Mouse (Mus musculus) thymus, postnatal 10 days (tissue): ENCODE results near the gene Ppp3ca.

Source experiments
- DNase-seq, 2 experiments: peaks; one replicate each; pipeline ENCODE4 v3.0.0; 2021; ENCODE audit warnings: low spot score in 2 of 2

The Ppp3ca gene

DNA sequence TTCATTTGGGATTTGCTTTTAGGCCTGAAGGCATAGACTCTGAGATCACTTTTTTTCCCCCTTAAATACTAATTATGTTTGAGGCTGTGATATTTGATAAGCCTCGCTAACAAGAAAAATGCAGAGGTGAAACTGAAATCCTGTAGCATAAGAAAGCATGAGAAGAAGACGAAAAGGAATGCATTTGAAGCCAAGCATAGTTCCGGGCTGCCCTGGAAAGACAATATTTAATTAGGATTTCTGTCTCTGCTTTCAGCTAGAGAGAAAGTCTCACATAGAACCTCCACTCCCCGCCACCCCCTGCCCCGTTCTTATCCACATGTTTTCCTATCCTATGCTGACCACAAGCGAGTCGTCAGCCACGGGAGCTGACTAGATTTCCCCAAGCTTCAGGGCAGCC, 241.4 kb downstream of the Ppp3ca start:
- DNase-seq, result no peak

DNA sequence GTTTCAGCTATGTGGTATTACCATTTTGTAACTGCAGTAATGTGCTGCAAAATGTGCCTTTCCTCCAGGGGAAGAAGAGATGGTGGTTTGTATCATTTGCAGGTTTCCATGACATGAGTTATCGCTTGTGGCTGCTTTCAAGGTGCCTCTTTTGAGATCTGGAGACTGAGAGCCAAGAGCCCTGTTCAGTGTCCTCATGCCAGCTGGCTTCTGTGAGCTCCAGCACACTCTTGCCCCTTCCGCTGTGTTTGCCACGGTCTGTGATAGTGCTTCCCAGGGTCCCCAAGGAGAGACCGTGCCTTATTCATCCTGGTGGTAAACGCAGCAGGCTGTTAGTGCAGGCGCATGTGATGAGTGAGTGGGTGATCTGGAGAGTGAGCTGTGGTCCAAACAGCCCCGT, 247.2 kb downstream of the Ppp3ca start:
- DNase-seq, result no peak

DNA sequence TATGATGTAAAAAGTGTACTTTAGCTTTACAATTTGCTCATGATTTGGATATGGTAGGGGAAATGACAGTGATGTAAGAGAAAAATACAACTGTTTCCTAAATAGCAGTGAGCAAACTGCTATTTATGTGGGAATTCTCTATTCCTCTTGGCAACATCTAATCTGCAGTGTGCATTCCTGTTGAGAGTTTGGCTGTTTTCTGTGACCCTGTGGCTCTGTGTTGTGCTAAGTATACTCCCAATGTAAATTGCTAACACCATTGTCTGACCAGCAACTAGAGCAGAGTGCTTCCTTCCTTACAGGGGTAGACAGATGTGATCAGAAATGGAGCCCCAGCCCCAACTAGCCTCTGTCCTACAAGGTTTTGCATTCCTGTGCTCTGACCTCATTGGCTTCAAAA, 263.1 kb downstream of the Ppp3ca start:
- no peak for DNase-seq

DNA sequence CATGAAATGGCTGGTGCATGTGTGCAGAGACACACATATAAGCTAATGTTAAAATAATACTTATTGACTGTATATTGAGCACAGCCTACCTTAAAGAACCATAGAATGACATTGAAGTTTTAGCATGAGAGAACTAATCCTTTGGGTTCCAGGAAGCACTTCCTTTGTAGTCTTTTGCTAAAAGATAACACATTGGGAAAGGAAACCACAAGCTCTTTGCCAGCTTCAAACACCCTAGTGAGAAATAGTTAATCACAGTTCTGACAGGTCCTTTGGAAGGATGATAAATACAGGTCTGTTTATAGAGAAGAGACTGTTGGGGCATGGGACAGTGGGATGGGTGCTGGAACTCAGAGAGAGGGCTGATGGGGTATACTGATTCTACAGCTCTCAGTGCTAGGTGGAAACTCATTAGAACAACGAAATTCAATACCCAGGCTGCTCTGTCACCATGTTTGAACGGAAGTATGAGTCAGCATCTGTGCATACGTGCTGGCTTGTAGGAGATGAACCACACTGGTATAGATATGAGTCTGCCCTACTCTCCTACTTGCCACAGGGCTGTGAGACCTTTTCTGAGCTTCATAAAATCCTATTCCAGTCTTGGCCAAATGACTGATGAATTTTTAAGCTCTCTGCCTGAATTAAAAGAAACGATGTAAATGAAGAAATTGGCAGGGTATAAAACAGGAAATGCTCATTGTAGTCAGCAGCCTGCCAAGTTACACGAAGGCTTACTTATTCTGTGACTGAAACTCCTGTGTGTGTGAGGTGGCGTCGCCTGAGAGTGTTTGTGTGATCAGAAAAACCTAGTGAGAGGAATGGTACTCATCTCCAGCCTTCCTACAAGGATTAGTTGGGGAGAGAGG, 271.0 kb downstream of the Ppp3ca start:
- no peak for DNase-seq

DNA sequence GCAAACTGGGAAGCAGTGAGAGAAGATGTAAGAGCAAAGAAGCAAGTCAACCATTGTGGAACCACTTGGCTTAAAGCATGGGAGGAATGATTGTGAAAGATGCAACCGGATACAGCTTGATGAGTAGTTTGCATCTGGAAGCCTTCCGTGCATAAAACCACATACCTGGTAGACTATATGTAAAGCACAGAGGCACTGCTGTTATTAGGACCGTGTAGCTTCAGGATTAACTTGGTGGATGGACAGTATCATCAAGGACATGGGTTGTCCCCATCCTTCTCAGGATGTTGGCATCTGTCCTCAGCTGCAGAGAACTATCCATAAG, 271.6 kb downstream of the Ppp3ca start:
- DNase-seq, result no peak

DNA sequence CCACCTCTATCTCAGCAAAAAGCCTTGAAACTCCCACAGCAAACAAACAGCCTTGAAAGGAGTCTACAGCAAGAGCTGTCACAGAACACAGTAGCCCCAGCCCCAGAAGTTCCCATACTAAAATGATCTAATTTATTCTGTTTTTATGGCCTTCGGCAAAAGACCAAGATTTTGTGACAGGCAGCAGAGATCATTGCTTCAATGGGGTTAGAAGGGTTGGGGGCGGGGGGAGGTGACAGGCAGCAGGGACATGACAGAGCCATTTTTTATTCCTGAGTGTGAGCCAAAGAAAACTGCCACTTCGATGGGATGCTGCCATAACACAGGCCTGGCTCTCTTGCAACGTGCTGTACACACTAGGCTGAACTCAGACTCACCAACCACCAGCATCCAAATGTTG, 275.6 kb downstream of the Ppp3ca start:
- no peak for DNase-seq

DNA sequence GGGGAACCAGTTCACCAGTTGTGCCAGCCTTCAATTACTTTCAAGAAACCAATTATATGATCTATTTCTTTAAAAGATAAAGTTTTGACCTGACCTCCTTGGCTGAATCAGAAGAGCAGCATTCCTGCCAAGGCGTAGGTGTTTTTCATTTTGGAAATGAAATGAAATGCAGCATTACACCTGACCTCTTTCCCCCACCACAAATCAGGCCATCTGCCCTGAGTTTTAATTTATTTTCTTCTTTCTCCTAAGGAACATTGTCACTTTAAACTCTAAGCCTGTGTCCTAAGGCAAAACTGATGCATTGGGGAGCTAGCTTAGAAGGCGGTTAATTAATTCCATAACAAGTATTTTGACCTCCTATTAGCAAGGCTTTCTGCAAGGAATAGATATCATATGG, 276.7 kb downstream of the Ppp3ca start:
- no peak for DNase-seq

DNA sequence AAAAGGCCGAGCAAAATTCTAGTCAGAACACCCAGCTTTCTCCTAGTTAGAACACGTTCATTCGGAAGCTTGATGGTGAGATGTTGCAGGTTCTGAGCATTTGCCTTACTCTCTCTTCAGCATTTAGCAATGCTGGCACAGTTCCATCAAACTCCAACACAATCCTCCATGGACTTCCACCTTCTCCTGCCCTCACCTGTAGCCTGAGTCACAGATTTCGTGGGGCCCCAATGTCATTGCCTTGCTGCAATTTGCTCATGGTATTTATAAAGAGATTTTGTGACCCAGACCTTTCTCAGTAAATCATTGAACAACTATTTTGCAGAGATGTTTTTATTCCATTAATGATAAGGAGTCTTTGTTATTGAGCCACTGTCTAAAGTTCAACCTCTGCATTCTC, 278.2 kb downstream of the Ppp3ca start:
- DNase-seq, result no peak

DNA sequence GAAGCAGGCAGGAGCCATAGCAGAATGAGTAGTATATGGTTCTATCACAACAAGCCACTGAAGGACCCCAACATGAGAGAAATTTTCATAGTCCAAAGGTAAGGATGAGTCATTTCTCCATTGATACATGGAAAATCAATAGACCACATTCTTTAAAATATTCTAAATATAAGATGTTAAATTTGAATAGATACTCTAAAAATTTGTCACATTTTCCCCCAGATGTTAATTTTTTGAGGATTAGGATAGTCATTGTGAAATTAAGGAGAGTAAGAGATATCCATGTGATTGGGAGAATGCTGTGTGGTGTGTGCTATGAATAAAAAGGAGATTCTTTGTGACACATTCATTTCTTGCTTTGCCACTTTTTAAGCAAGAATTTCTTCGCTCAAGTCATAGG, 281.9 kb downstream of the Ppp3ca start:
- DNase-seq, result no peak

DNA sequence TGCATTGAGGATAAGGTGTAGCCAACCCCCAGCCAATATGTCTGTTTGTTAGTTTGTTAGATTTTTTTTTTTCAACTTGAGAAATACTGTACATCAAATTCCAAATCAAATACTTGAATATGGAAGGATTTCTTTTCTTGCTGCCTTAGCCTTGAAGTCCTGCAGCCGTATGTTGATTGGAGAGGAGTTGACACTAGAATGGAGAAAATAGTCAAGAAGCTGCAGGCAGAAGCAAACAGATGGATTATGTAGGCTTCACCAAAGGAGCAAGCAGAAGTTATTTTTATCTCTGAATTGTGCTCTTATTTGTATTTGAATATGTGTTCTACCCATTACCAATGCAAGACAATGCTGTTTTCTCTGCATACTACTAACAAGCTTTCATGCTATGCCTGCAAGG, 282.9 kb downstream of the Ppp3ca start:
- no peak for DNase-seq

DNA sequence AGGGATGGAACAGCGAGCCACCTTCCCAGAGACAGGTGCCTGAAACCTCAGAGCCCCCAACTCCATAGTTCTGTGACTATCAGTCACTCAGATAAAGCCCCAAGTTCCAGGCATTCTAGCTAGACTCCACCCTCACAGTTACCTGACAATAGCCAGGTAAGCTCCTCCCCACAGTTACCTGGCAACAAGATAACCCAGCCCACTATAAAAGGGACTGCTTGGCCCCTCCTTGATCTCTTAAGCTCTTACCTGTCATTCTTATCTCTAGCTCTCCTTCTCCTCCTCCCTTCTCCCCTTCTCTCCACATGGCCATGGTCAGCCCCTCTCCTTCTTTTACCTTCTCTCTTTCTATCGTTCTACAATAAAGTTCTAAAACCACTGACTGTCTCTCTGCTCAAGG, 285.1 kb downstream of the Ppp3ca start:
- no peak for DNase-seq

DNA sequence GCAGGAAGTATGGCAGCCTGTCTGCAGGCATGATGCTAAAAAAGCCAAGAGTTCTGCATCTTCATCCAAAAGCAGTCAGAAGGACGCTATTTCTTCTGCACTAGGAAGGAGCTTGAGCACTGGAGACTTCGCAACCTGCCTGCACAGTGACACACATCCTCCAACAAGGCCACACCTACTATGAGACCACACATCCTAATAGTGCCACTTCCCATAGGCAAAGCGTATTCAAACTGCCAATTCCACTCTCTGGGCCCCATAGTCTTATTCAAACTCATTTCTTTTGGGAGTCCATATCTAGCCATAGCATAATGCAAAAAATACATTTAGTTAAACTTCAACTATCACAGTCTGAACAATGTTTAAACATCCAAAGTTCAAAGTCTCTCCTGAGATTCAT, 290.4 kb downstream of the Ppp3ca start:
- DNase-seq, result no peak

DNA sequence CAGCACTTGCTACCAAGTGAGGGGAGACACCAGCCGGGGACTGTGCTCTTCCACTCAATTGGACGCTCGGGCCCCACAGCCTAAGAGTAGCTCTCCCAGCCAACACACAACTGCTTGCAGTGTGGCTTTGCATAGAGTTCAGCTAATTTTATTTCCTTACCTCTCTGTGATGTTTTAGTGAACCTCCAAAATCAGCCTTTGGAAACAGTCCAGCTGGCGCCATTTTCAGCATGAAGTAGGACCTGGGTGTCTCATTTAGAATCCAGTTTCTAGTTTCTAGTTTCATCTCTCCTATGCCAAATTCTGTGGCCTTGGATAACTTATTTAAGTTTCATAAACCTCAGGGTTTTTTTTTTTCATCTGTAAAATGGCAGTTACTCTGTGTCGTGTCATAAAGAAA, 296.9 kb downstream of the Ppp3ca start:
- DNase-seq, result no peak

DNA sequence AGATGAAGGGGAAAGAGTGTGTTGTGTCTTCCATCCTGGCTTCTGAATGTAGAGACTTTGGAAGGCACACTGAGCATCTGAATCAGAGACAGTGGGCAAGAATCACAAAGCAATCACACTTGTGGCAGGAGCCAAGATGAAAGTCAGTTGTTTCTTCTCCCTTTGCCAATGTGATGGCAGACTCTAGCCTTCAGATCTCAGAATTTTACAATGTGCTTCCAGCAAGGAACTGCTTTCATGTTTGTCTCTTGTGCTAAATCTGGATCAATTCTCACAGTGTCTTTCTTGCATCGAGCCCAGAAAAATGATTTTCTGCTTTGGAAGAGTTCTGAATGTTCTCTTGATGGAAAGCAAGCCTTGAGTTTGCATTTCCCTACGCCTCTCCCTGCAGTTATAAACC, 297.6 kb downstream of the Ppp3ca start:
- no peak for DNase-seq

DNA sequence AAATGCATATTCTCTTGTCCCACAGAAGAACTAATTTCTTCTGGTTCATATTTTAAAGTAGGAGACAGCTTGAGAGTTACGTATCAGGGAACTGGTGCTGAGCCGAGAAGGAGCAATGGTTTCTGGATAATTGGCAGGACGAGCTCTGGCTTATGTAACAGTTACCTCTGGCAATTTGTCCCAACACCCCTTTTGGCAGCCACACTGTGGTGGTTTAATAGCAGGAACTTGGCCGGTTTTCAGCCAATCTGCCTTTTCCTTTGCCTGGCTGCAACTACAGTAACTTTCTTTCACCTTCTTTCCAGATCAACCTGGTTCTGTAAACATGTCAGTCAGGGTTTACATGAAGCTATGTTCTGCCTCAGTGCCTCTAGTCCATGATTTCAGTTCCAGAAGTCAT, 299.9 kb downstream of the Ppp3ca start:
- no peak for DNase-seq

DNA sequence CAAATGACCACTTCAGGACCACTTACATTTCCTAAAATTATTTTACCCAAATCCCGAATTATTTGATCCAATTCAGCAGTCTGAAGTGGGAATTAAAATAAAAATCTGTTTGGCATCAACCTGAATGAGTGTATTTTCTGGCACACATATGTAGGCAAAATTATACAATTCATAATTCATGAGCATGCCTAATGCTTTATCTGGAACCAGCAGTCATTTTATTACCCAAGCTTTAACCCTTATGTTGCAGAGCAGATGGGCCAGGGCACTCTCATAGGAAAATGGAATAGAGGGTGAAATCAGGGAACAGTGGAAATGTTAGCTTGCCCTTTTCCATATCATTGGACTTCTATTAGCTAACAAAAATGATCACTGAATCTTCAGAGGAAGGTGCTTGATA, 307.9 kb downstream of the Ppp3ca start:
- DNase-seq, result no peak

DNA sequence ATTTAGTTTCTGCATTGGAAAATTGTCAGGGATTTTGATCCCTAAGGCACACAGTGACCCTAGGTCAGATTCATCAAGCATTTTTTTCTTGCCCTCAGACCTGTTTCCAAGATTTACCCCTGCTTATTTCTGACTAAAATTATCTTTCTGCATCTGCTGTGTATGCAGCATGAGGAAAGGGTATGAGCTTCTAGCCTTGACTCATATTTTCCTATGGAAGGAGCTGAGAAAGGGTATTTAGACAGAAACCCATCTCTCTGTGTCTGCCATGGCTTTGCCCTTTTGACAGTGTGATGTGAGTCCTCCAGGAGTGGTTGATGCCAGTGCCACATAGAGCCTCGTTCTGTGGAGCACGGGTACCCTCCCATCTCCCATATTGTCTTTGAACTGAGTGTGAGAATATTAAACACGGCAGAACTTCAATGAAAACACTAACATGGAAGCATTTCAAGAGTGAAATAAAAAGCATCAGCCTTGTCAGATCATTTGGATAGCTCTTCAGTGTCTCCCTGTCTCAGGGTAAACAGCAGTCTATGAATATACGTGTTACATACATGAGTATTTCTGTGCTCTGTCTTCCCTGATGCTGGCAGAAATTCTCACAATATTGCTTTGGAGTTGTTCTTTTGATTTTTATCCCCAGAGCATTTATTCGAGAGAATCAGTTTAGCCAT, 311.1 kb downstream of the Ppp3ca start:
- no peak for DNase-seq

DNA sequence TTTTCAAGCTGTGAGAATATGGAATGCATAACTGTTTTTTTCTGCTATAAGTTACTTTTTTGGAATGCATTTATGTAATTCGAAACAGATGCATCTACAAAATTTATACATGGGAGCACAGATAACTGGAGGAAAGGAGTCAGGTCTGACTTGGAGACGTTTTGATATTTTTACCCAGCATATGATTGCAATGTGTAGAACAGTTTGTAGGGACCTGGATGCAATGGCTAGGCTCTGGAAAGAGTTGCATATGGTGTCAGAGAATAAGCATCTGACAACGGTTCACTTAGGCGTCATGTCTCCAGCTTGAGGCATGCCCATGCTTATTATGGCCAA, 311.6 kb downstream of the Ppp3ca start:
- DNase-seq, result no peak

DNA sequence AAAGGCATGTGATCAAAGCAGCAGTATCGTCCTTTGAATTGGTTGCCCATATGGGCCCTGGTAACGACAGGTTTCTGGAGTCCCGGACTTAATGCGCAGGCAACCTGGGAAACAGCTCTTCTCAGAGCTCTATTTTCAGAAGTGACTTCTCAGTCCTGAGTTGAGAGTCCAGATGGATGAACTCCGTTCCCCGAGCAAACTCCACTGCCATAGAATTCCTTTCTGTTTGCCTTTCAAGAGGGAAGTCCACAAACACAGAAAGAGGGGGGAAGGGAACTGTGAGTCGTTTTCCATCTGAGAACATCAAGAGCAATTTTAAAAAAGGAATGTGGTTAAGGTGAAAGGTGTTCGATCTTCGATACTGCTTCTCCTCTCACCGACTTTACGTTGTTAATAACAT, 312.1 kb downstream of the Ppp3ca start:
- no peak for DNase-seq

DNA sequence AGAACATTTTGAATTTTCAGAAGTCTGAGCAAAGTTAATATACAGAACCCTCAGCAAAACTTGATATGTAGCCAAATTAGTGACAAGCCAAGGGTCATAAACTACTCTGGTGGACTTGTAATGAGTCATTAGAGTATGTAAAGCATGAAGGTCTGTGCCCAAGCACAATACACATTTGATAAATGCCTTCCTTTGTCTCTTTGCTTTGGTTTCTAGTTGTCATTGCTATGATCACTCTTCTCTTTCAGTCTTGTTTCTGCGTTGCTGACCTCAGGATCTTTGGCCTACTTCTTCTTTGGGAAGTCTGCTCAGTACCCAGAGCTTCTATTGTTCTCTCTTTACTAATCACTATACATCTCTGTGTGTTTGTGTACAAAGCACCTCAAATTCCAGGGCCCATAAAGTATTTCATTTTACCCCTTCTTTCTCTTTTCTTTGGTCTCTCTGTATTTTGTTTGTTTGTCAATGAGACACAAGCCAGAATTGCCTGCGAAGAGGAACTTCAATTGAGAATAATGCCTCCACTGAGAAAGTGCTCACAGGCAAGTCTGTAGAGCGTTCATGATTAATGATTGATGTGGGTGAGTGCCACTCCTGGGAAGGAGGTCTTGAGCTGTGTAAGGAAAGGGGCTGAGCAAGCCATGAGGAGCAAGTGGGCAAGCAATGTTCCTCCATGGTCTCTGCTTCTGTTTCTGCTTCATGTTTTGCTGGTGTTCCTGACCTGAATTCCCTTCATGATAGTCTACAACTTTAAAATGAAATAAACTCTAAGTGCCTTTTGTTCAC, 316.4 kb downstream of the Ppp3ca start:
- DNase-seq, result no peak
